Mouse (Mus musculus) lung, adult 2 months (tissue): ENCODE data around the gene Gmcl1. TPM values are rescaled to one million over a fixed set of nuclear protein-coding genes. Genes with fewer than 3 reads are reported as not detected.
A peak's percentile ranks its signal among the peaks of the same experiment; 100 is the strongest.

Source experiments
- DNase-seq: peaks from one replicate; pipeline ENCODE4 v3.0.0; 2022
- H3K4me1 ChIP-seq: fragments of 200-500 bp; 2 replicates; pipeline ENCODE4 v1.6.1; 2011; ENCODE audit warnings: low read length; ENCODE audit not compliant: control insufficient read depth, insufficient read depth
- H3K4me3 ChIP-seq: fragments of 200-500 bp; replicated peaks from 2 replicates; pipeline ENCODE3; 2011; ENCODE audit warnings: low read depth, mild to moderate bottlenecking, control low read depth, low read length; ENCODE audit errors: extremely low read depth
- CTCF ChIP-seq: fragments of 200-500 bp; IDR thresholded peaks from 2 replicates; pipeline ENCODE4 v1.5.1; 2011; ENCODE audit warnings: mild to moderate bottlenecking, low read length, control low read depth; ENCODE audit not compliant: insufficient read depth
- POLR2A ChIP-seq: fragments of 200-500 bp; IDR thresholded peaks from 2 replicates; pipeline ENCODE4 v1.6.1; 2011; ENCODE audit warnings: low read depth, mild to moderate bottlenecking, control low read depth, low read length, borderline replicate concordance; ENCODE audit errors: extremely low read depth
- WGBS: fragments of 180-500 bp; shearing (Covaris S2); methylation state at CpG from one replicate; pipeline ENCODE4 v1.1.7; 2018; 5-methylcytosine and 5-hydroxymethylcytosine counted together
- polyA plus RNA-seq: library from polyadenylated mRNA; depleted of rRNA; stranded (reverse); fragments of >200 nt; gene quantifications from 2 replicates; pipeline ENCODE4 v1.2.3, GENCODE M21; 2012

Gmcl1 gene
- polyA plus RNA-seq, 1 experiment, result 8.4 TPM

GRCm38 (mm10) chr6:86740652-86741051, 7.5 kb upstream of the Gmcl1 start:
- Histone ChIP-seq H3K4me3 (no peak overlapping the region), H3K4me1 (no peaks in the 10 kb centered on the region)
- no peak for TF ChIP-seq POLR2A
- no peak for TF ChIP-seq CTCF
- WGBS, result 34% methylated on average over 3 of the region's 3 CpGs
- no peak for DNase-seq

DNA sequence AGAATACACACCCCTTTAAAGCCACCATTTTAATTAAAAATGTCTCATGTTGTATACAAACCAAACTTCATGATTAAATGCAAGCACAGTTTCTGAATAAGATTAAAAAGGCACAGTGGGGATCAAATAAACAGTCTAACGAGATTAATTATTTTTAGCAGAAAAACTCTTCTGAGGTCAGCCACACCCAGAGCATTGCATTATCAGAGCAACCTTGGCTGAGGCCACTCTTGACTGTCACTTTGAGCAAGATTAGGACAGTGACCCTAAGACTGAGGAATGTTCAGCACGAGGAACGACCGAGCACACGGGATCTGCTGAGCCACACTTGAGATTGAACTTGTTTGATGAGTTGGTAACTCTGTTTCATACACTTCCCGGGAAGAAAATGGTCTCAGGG, 3.6 kb upstream of the Gmcl1 start:
- no peak for TF ChIP-seq POLR2A
- TF ChIP-seq CTCF, result no peak
- DNase-seq, result no peak
- 52% methylated on average over 6 of the region's 6 CpGs for WGBS

DNA sequence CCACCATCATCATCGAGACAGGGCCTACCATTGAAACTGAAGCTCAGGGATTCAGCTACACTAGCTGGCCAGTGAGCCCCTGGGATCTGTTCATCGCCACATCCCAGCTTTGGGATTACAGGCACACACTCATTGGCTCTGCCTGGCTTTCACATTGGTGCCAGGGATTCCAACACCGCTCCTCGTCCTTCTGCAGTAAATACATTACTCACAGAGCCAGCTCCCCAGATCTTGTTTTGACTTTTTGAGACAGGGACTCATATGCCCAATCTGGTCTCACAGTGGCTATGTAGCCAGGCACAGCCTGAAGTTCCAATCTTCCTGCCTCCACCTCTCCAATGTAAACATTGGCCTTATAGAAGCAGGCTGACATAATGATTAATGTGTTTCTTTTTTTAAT, 3.1 kb upstream of the Gmcl1 start:
- Histone ChIP-seq H3K4me1 (no peaks in the 10 kb centered on the region; the same call in 1 of the 2 replicates), H3K4me3 (no peak overlapping the region)
- 80% methylated on average over 4 of the region's 4 CpGs for WGBS
- DNase-seq, result no peak
- TF ChIP-seq POLR2A (no peak), CTCF (no peak)

More for the DNA sequence above, 3.6 kb upstream of the Gmcl1 start:
- H3K4me1 ChIP-seq, result no peaks in the 10 kb centered on the region; the same call in 1 of the 2 replicates
- no peak overlapping the region for H3K4me3 ChIP-seq

- H3K4me1 ChIP-seq, result no peaks in the 10 kb centered on the region; the same call in 1 of the 2 replicates
- DNase-seq, result no peak
- under 1% methylated on average over 62 of the region's 62 CpGs for WGBS
- H3K4me3 ChIP-seq, result peak overlapping the region; percentile 79
- TF ChIP-seq POLR2A (no peak), CTCF (no peak)
Observed at GRCm38 (mm10) chr6:86732276-86733173, 658 bp downstream of the Gmcl1 start.

DNA sequence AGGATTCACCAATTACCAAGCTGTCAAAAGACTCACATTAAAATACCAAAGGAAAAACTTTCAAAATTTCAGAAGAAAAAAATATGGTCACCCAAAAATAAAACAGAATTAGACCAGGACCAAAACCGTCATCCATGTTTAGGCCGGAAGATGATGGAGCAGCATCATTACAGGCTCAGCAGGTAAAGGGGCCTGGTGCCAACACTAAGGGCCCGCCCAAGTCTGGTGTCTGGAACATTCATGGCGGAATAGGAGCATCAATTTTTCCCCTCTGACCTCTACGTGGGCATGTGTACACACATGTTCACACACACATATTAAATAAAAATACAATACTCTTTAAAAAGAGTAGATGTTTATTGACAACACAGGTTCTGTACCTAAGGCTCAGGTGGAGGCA, 4.5 kb downstream of the Gmcl1 start:
- Histone ChIP-seq H3K4me1 (no peaks in the 10 kb centered on the region; the same call in 1 of the 2 replicates), H3K4me3 (no peak overlapping the region)
- TF ChIP-seq CTCF, result no peak
- no peak for TF ChIP-seq POLR2A
- no peak for DNase-seq
- WGBS, result 91% methylated on average over 5 of the region's 5 CpGs

DNA sequence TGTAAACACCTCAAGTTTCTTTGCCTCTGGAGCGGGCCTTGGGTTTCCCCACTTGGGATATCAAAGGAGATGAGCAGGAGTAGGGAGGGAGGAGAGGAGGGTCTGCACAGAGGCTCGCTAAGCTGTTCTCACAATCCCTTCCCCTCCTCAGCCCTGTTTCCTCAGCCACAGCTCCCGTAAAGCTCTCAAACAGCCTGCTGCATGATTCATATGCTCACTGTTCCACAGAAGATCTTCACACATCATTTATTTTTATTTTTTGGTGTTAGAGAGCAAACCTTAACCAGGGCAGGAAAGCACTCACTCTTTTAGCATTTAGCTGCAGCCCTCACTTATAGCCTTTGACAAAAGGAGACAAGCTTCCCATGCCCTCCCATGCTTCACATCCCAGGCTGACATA, 11.2 kb downstream of the Gmcl1 start:
- Histone ChIP-seq H3K4me3 (no peak overlapping the region), H3K4me1 (no peaks in the 10 kb centered on the region)
- TF ChIP-seq POLR2A, result no peak
- TF ChIP-seq CTCF, result no peak
- DNase-seq, result no peak
- WGBS, result 75% methylated on average over 3 of the region's 3 CpGs

GRCm38 (mm10) chr6:86708072-86708774, 25.0 kb downstream of the Gmcl1 start:
- Histone ChIP-seq H3K4me1 (no peaks in the 10 kb centered on the region), H3K4me3 (no peak overlapping the region)
- TF ChIP-seq CTCF (no peak), POLR2A (no peak)
- 85% methylated on average over 4 of the region's 4 CpGs for WGBS
- DNase-seq, result no peak

DNA sequence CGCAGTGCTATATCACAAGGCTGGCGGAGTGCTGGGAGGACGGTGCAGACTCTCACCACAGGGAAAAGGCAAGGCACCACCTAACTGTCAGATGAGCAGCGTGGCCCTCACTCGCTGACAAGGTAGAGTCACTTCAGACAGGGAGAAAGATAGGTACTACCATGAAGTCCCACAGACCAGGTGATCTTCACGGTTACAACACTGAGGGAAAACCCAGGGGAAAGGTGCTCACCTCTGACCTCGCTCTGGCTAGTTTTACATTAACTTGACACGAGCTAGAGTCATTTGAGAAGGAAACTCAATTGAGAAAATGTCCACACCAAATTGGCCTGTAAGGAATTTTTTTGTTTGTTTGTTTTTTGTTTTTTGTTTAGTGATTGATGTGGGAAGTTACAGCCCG, 30.6 kb downstream of the Gmcl1 start:
- Histone ChIP-seq H3K4me1 (no peaks in the 10 kb centered on the region), H3K4me3 (no peak overlapping the region)
- 88% methylated on average over 9 of the region's 9 CpGs for WGBS
- no peak for DNase-seq
- TF ChIP-seq POLR2A (no peak), CTCF (no peak)

DNA sequence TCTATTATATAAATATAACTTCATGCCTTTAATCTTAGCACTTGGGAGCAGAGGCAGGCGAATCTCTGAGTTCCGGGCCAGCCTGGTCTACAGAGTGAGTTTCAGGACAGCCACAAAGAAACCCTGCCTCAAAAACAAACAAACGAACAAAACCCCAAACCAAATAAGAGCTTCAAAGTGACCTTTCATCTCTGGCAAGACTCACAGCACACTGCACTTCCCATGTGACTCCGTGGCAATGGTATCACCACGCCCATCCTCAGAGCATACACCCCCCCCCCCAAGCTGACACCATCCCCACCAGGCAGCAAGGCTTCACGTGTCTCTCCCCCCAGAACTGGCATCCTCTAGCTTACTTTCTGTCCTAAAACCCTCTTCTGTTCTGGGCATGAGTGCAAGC, 35.3 kb downstream of the Gmcl1 start:
- Histone ChIP-seq H3K4me1 (no peaks in the 10 kb centered on the region), H3K4me3 (no peak overlapping the region)
- DNase-seq, result no peak
- 78% methylated on average over 6 of the region's 6 CpGs for WGBS
- TF ChIP-seq POLR2A, result no peak
